Mouse (Mus musculus) bone marrow macrophage, adult 2 months (primary cell): Measurements from ENCODE around the gene Fbxl20.

ENCODE experiments used
- CTCF ChIP-seq: IDR thresholded peaks from 2 replicates; pipeline ENCODE4 v1.5.1; 2012; ENCODE audit warnings: low read depth, mild to moderate bottlenecking, low read length, moderate library complexity
- POLR2A ChIP-seq: IDR thresholded peaks from 2 replicates; pipeline ENCODE4 v1.6.1; 2012; ENCODE audit warnings: mild to moderate bottlenecking, low read depth, low read length, borderline replicate concordance

DNA sequence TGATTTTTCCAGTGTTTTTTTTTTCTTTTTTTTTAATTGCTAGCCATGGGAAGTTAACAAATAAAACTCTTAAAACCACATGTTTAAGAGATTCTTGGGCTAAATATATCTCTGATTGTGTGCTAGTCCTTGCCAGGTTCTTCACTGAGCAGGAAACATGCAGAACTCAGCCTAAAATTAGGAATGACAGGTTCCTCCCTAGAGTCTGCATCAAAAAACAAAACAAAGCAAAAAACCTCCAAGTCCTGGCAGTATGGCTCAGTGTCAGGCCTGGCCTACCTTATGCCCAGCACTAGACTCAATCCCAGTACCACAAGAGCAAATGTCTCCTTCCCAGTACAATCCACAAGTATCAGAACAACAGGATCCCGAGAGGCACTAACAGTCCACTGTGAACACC, 35.8 kb downstream of the Fbxl20 start:
- TF ChIP-seq POLR2A: no peak
- TF ChIP-seq CTCF: no peak
